Mouse (Mus musculus) forebrain, embryonic 11.5 days (tissue): Measurements from ENCODE around the gene Spen. TPM values are rescaled to one million over a fixed set of nuclear protein-coding genes. Genes with fewer than 3 reads are reported as not detected.

ENCODE experiments used
- ATAC-seq: fragments of 200-750 bp; cut with Nextera tagmentation; replicated peaks from 2 replicates; pipeline ENCODE4 v1.8.0; 2017; ENCODE audit warnings: moderate TSS enrichment; ENCODE audit not compliant: low FRiP score
- DNase-seq: peaks from one replicate; pipeline ENCODE4 v3.0.0-alpha.2; 2017; ENCODE audit warnings: low spot score
- H3K27ac ChIP-seq: fragments of 300-500 bp; sonication (generic); 2 replicates; pipeline ENCODE4 v1.5.1; 2014; ENCODE audit warnings: low read depth, low read length
- H3K27me3 ChIP-seq: fragments of 300-500 bp; sonication (generic); 2 replicates; pipeline ENCODE4 v1.6.1; 2014; ENCODE audit warnings: mild to moderate bottlenecking, low read length, mixed read lengths; ENCODE audit not compliant: control insufficient read depth, insufficient read depth
- H3K36me3 ChIP-seq: fragments of 300-500 bp; sonication (generic); 2 replicates; pipeline ENCODE4 v1.6.1; 2014; ENCODE audit warnings: mild to moderate bottlenecking, low read length, moderate library complexity, mixed read lengths; ENCODE audit not compliant: control insufficient read depth, insufficient read depth
- H3K4me1 ChIP-seq: fragments of 300-500 bp; sonication (generic); replicated peaks from 2 replicates; pipeline ENCODE4 v1.6.1; 2014; ENCODE audit warnings: low read length, mixed read lengths; ENCODE audit not compliant: control insufficient read depth, insufficient read depth
- H3K4me2 ChIP-seq: fragments of 300-500 bp; sonication (generic); 2 replicates; pipeline ENCODE4 v1.6.1; 2014; ENCODE audit warnings: low read depth, mild to moderate bottlenecking, low read length, moderate library complexity, mixed read lengths; ENCODE audit not compliant: severe bottlenecking
- H3K4me3 ChIP-seq: fragments of 300-500 bp; sonication (generic); 2 replicates; pipeline ENCODE4 v1.5.1; 2014; ENCODE audit warnings: low read depth, low read length
- H3K9ac ChIP-seq: fragments of 300-500 bp; sonication (generic); 2 replicates; pipeline ENCODE4 v1.6.1; 2014; ENCODE audit warnings: low read length
- H3K9me3 ChIP-seq: fragments of 300-500 bp; sonication (generic); 2 replicates; pipeline ENCODE4 v1.6.1; 2016; ENCODE audit warnings: low read length, mixed read lengths; ENCODE audit not compliant: control insufficient read depth
- WGBS: fragments of 180-500 bp; shearing (Covaris S2); extraction: QIAGEN DNeasy Blood & Tissue Kit; methylation state at CpG from one replicate; pipeline ENCODE4 v1.1.7; 2014; 5-methylcytosine and 5-hydroxymethylcytosine counted together
- polyA plus RNA-seq: library from polyadenylated mRNA; unstranded; fragments of >200 nt; fragmentation: Nextera tagmentation; extraction: Ambion mirVana; gene quantifications from 2 replicates; pipeline ENCODE4 v1.2.1, GENCODE M21; 2014

Spen gene
- polyA plus RNA-seq, 1 experiment from 2014 or later, result 17.1 TPM

DNA sequence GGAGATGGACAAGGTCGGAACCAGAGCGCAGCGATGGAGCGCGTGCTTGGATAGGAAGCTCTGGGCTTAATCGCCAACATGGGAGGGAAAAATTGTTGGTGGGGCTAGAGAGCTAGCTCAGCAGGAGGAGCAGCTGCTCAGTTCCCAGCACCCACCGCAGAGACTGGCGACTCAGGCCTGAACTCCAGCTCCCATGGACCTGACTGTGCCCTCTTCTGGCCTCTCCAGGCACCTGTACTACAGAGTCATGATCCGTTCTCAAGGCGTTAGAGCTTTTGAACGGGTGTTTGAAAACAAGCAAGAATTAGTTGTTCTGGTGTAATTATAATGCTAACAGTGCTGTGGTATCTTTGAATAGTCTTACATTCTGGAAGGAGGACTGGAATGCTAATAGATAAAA, 9.5 kb downstream of the Spen start:
- DNase-seq (no peak), ATAC-seq (no peak)
- no peak overlapping the region for H3K9ac ChIP-seq
- H3K4me2 ChIP-seq, result no peak overlapping the region
- H3K27me3 ChIP-seq, result no peaks in the 10 kb centered on the region
- no peaks in the 10 kb centered on the region for H3K36me3 ChIP-seq
- no peak overlapping the region for H3K4me3 ChIP-seq
- WGBS, result 92% methylated on average over 11 of the region's 11 CpGs
- H3K27ac ChIP-seq, result no peak overlapping the region
- H3K9me3 ChIP-seq, result no peaks in the 10 kb centered on the region
- H3K4me1 ChIP-seq, result no peaks in the 10 kb centered on the region; the same call in 1 of the 2 replicates

DNA sequence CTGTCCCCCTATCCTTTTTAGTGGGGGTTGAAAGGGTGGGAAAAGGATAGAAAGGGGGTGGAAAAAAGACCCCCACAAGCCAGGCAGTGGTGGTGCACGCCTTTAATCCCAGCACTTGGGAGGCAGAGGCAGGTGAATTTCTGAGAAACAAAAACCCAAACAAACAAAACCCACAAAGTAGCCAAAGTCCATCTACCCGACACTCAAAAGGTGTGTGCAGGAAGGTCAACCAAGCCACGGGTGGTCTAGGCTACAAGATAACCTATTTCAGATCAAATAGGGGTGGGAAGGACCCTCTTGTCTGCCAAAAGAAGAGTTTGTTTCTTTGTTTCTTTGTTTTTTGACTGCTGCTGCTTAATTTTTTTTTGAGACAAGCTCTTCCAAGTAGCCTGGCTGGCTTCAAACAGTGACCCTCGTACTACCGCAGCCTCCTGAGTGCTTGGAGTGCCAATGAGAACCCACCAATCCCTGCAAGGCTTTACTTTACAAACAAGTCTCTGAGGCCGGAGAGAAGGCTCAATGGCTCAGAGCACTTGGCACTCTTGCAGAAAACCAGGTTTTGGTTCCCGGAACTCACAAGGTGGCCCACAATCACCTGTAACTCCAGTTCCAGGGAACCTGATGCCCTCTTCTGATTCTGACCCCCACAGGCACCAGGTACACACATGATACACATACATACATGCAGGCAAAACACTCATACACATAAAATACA, 11.3 kb downstream of the Spen start:
- Histone ChIP-seq H3K36me3 (peaks cover under 1% of the 10 kb centered on the region; the same call in 1 of the 2 replicates), H3K4me2 (no peak overlapping the region), H3K4me1 (no peaks in the 10 kb centered on the region), H3K27ac (no peak overlapping the region), H3K27me3 (no peaks in the 10 kb centered on the region), H3K4me3 (no peak overlapping the region), H3K9me3 (no peaks in the 10 kb centered on the region), H3K9ac (no peak overlapping the region)
- DNase-seq (no peak), ATAC-seq (no peak)
- WGBS, result 84% methylated on average over 7 of the region's 7 CpGs

DNA sequence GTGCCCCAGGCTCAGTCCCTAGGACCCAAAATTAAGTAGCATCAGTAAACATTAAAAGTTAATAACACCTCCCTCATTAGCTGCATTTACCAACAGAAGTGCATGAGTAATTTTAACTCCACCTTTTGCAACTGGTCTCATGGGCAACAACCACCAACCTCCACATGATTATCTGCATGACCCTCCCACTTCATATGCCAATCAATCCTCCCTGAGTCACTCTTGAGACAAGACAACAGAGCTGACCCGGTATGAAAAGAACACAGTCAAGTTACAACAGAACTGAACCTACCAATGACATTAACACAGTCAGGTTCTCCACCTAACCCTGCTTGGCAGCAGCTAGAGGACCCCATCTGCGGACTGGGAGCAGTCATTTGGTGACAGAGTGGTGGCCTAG, 12.5 kb downstream of the Spen start:
- no peaks in the 10 kb centered on the region; the same call in 1 of the 2 replicates for H3K9me3 ChIP-seq
- no peak overlapping the region for H3K27ac ChIP-seq
- no peak overlapping the region for H3K4me2 ChIP-seq
- no peak overlapping the region for H3K4me3 ChIP-seq
- no peaks in the 10 kb centered on the region for H3K4me1 ChIP-seq
- no peaks in the 10 kb centered on the region for H3K27me3 ChIP-seq
- peaks cover 12% of the 10 kb centered on the region for H3K36me3 ChIP-seq
- ATAC-seq, result no peak
- 83% methylated on average over 2 of the region's 2 CpGs for whole genome bisulfite sequencing
- no peak for DNase-seq
- no peak overlapping the region for H3K9ac ChIP-seq

DNA sequence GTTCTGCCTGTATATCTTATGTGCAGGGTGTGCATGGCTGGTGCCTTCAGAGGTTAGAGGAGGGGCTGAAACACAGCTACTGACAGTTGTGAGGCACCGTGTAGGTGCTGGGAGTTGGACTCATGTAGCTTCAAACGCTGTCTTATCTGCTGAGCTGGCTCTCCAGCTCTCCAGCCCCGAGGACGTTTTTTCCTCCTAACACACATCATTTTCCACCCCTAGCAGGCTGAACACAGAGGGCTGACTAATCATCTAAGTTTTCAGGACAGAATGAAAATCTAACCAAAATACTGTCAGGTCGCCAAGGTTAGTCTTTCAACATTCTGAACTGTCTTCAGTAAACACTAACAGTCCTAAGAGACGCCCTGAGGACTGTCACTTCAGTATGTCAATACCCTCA, 13.7 kb downstream of the Spen start:
- Histone ChIP-seq H3K4me2 (no peak overlapping the region), H3K4me1 (no peaks in the 10 kb centered on the region)
- 86% methylated on average over 6 of the region's 6 CpGs for WGBS

DNA sequence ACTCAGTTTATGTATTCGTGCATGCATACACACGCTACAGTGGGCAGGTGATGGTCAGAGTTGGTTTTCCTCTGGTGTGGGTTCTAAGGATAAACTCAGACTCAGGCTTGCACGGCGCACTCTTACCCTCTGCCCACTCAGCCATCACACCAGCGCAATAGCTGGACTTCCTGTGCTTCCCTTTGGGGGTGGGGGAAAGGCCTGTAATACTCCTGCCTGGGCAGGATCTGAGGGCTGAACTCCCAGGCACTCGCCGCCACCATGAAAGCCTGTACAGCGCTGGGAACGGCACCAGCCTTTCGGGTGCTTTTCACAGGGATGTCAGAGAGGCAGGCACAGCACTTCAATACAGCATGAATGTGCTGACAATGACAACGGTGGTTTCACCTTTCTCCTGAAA, 15.3 kb downstream of the Spen start:
- Histone ChIP-seq H3K27me3 (no peaks in the 10 kb centered on the region), H3K9me3 (no peaks in the 10 kb centered on the region; the same call in 1 of the 2 replicates), H3K9ac (no peak overlapping the region), H3K27ac (no peak overlapping the region), H3K4me3 (no peak overlapping the region), H3K4me1 (no peaks in the 10 kb centered on the region), H3K36me3 (peaks cover 13% of the 10 kb centered on the region), H3K4me2 (no peak overlapping the region)
- no peak for ATAC-seq
- DNase-seq, result no peak
- 83% methylated on average over 11 of the region's 11 CpGs for WGBS

More for the DNA sequence above, 13.7 kb downstream of the Spen start:
- Histone ChIP-seq H3K9me3 (no peaks in the 10 kb centered on the region; the same call in 1 of the 2 replicates), H3K27ac (no peak overlapping the region), H3K27me3 (no peaks in the 10 kb centered on the region), H3K4me3 (no peak overlapping the region), H3K36me3 (peaks cover 13% of the 10 kb centered on the region), H3K9ac (no peak overlapping the region)
- ATAC-seq, result no peak
- no peak for DNase-seq

DNA sequence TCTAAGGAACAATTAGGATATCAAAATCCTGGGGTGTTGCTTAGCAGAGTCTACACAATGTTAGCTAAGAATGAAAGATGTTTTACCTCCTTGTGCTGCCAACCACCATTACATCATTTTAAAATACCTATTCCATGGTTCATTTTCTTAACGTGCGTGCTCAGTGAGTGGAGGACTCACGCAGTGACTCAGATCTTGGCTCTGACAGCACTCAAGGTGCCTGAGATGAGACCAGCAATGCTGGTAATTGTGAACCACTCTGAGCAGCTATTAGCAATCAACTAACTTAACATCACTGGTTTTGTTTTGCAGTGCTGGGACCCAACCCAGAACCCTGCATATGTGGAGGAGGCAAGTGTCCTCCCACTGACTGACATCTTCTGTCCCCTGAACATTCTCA, 20.0 kb downstream of the Spen start:
- 95% methylated on average over 3 of the region's 3 CpGs for WGBS
- no peak overlapping the region for H3K9ac ChIP-seq
- no peaks in the 10 kb centered on the region for H3K4me1 ChIP-seq
- no peak overlapping the region for H3K4me2 ChIP-seq
- DNase-seq (no peak), ATAC-seq (no peak)
- peaks cover 13% of the 10 kb centered on the region for H3K36me3 ChIP-seq
- no peaks in the 10 kb centered on the region; the same call in 1 of the 2 replicates for H3K9me3 ChIP-seq
- no peak overlapping the region for H3K27ac ChIP-seq
- no peak overlapping the region for H3K4me3 ChIP-seq
- H3K27me3 ChIP-seq, result no peaks in the 10 kb centered on the region

DNA sequence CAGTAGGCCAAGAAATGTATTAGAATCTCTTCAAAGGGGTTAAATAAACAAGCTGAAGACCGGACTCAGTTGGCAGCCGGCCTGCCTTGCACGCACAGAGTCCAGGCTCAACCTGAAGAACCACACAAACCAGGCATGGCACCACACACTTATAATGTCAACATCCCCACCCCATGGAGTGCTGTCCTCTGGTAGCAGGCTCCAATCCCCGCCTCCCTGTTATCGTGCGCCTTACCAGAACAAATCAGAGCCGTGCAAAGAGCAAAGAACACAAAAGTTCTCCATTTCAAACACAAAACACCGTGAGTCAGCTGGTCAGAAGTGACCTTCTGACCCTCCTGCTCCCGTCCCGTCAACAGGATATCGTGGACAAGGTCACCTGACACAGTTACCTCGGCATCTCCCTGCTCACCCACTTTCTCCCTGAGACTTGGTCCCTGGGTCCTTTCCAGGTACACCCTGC, 24.2 kb downstream of the Spen start:
- no peak overlapping the region for H3K9ac ChIP-seq
- DNase-seq, result no peak
- WGBS, result 77% methylated on average over 12 of the region's 12 CpGs
- no peaks in the 10 kb centered on the region for H3K4me1 ChIP-seq
- ATAC-seq, result no peak
- H3K9me3 ChIP-seq, result no peaks in the 10 kb centered on the region
- no peaks in the 10 kb centered on the region for H3K27me3 ChIP-seq
- no peaks in the 10 kb centered on the region; the same call in 1 of the 2 replicates for H3K36me3 ChIP-seq
- H3K27ac ChIP-seq, result no peak overlapping the region
- H3K4me2 ChIP-seq, result no peak overlapping the region
- H3K4me3 ChIP-seq, result no peak overlapping the region

DNA sequence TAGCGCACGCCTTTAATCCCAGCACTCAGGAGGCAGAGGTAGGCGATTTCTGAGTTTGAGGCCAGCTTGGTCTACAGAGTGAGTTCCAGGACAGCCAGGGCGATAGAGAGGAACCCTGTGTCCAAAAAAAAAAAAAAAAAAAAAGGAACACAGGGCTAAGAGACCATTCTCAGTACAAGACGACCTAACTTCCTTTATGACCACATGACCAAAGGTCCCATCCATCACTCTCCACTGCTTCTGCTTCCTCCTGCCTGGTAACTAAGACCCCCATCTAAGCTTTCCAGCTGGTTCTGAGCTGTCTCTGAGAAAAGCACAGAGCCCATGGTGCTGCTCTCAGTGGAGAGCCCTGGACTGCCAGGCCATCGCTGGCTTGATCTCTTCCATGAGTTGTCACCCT, 26.3 kb downstream of the Spen start:
- Histone ChIP-seq H3K36me3 (no peaks in the 10 kb centered on the region; the same call in 1 of the 2 replicates), H3K27ac (no peak overlapping the region), H3K9ac (no peak overlapping the region), H3K4me3 (no peak overlapping the region), H3K9me3 (no peaks in the 10 kb centered on the region), H3K27me3 (no peaks in the 10 kb centered on the region), H3K4me1 (no peaks in the 10 kb centered on the region), H3K4me2 (no peak overlapping the region)
- ATAC-seq, result no peak
- no peak for DNase-seq
- 89% methylated on average over 6 of the region's 6 CpGs for WGBS

DNA sequence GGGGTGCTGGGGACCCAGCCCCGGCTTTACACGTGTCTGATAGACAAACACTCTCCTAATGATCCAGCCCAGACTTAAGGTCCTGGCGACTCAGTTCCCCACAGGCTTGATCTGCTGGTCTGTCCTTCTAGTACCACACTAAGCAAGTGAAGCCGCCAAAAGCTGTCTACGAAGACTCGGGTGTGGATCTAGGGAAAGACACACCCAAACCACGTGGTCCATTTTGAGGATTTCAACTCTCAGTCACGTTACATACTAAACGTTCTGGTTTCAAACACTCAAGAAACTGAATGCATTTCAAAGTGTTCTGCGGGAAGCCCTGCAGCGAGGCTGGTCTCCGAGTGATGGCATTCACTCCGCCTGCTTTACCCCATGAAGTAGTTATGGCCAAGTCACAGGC, 27.9 kb downstream of the Spen start:
- Histone ChIP-seq H3K4me1 (no peaks in the 10 kb centered on the region), H3K27ac (no peak overlapping the region), H3K4me3 (no peak overlapping the region), H3K36me3 (no peaks in the 10 kb centered on the region), H3K4me2 (no peak overlapping the region), H3K9me3 (no peaks in the 10 kb centered on the region), H3K27me3 (no peaks in the 10 kb centered on the region), H3K9ac (no peak overlapping the region)
- ATAC-seq, result no peak
- DNase-seq, result no peak
- 83% methylated on average over 13 of the region's 13 CpGs for WGBS
